Mouse (Mus musculus): ENCODE data around the gene Wdr95. TPM values are rescaled to one million over a fixed set of nuclear protein-coding genes. Genes with fewer than 3 reads are reported as not detected.

The Wdr95 gene
- total and polyA plus RNA-seq, 3 experiments = 0.29 TPM; not detected in 2

DNA sequence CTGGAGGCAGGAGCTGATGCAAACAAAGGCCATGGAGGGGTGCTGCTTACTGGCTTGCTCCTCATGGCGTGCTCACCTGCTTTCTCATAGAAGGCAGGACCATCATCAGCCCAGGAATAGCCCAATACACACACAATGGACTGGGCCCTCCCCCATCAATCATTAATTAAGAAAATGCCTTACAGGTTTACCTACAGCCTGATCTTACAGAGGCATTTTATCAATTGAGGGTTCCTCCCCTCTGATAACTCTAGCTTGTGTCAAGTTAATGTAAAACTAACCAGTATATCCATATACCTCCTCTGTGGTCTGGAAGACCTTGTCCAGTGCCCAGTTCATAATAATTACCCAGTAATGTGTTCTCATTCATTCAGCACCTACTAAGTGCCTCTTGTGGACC lies 56.8 kb downstream of the Wdr95 start:
- no peak for TF ChIP-seq POLR2A (IDR thresholded peaks at IDR 0.05; ENCODE audit: insufficient read depth, low read depth, low read length)
- TF ChIP-seq EP300 (IDR thresholded peaks at IDR 0.05; ENCODE audit: insufficient read depth, low read depth, low read length) = no peak
- Histone ChIP-seq H3K79me2 (replicated peaks; ENCODE audit: control insufficient read depth, insufficient read depth, low read length) (no peaks in the 10 kb centered on the region), H3K9ac (ENCODE audit: low read depth, low read length) (no peak overlapping the region), H3K4me1 (ENCODE audit: control insufficient read depth, insufficient read depth, low read length) (peaks cover 3% of the 10 kb centered on the region), H3K36me3 (ENCODE audit: control insufficient read depth, insufficient read depth, low read length) (no peaks in the 10 kb centered on the region), H3K27me3 (ENCODE audit: control insufficient read depth, insufficient read depth, low read length) (no peaks in the 10 kb centered on the region), H3K4me3 (no peak overlapping the region), H3K27ac (no peak overlapping the region)
- DNase-seq = no peak
- intact Hi-C loops (cut with DNase I) = no loop called here
- WGBS = 92% methylated on average over 1 of the region's 1 CpGs

DNA sequence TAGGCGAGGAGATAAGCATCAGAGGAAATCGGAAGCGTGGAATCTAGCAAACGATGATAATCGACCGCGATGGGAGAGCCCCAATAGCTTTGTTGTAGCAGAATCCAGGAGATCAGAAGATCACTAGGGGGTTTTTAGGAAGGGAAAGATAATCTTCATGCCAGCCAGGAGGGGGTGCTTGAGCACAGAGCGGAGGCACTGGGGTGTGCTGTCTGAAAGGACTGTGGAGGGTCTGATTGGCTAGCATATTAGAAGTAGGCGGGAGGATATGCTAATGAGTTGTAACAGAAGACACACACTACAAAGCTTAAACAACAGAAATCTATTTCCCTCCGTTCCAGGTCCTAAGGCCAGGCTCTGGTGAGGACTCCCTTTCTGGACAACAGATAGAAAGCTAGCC lies 57.4 kb downstream of the Wdr95 start:
- no peak for DNase-seq

DNA sequence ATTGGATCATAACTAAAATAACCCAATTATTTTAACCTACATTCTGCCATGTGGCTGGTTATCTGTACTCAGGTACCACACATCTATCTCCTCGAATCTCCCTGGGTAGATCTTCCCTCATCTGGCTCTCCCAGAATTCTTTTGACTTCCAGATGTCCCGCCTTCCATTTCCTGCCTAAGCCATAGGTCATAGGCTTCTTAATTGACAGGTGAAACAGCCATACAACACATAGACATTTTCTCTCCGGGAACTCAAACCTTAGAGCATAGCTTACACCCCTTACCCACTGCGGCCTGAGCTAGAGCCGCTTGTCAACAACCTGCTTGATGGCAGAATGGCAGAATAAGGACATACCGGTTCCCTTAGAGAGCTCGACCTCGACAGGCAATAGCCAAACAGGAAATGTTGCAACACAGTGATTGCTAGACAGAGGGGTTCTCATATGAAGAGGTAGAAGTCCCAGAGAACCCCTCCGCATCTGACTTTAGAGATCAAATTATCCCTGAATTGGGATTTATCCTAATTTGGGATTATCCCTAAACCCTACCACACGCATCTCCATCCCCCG lies 58.9 kb downstream of the Wdr95 start:
- no peak overlapping the region for H3K27ac ChIP-seq
- WGBS = 74% methylated on average over 11 of the region's 11 CpGs
- no peaks in the 10 kb centered on the region for H3K36me3 ChIP-seq (ENCODE audit: control insufficient read depth, insufficient read depth, low read length)
- H3K4me1 ChIP-seq (ENCODE audit: control insufficient read depth, insufficient read depth, low read length) = peaks cover 3% of the 10 kb centered on the region
- H3K79me2 ChIP-seq (replicated peaks; ENCODE audit: control insufficient read depth, insufficient read depth, low read length) = no peaks in the 10 kb centered on the region
- H3K4me3 ChIP-seq = no peak overlapping the region
- no peaks in the 10 kb centered on the region for H3K27me3 ChIP-seq (ENCODE audit: control insufficient read depth, insufficient read depth, low read length)
- H3K9ac ChIP-seq (ENCODE audit: low read depth, low read length) = no peak overlapping the region
- intact Hi-C loops (cut with DNase I) = no loop called here
- DNase-seq = no peak
- TF ChIP-seq EP300 (IDR thresholded peaks at IDR 0.05; ENCODE audit: insufficient read depth, low read depth, low read length) (no peak), CTCF (IDR thresholded peaks at IDR 0.05) (no peak), POLR2A (IDR thresholded peaks at IDR 0.05; ENCODE audit: insufficient read depth, low read depth, low read length) (no peak)

More for the DNA sequence above, 57.4 kb downstream of the Wdr95 start:
- intact Hi-C loops (cut with DNase I) = no loop called here
- TF ChIP-seq CTCF (IDR thresholded peaks at IDR 0.05) (no peak), POLR2A (IDR thresholded peaks at IDR 0.05; ENCODE audit: insufficient read depth, low read depth, low read length) (no peak), EP300 (IDR thresholded peaks at IDR 0.05; ENCODE audit: insufficient read depth, low read depth, low read length) (no peak)
- H3K4me3 ChIP-seq = no peak overlapping the region
- peaks cover 3% of the 10 kb centered on the region for H3K4me1 ChIP-seq (ENCODE audit: control insufficient read depth, insufficient read depth, low read length)
- 62% methylated on average over 10 of the region's 10 CpGs for WGBS
- no peaks in the 10 kb centered on the region for H3K36me3 ChIP-seq (ENCODE audit: control insufficient read depth, insufficient read depth, low read length)
- no peak overlapping the region for H3K9ac ChIP-seq (ENCODE audit: low read depth, low read length)
- H3K27ac ChIP-seq = no peak overlapping the region
- H3K79me2 ChIP-seq (replicated peaks; ENCODE audit: control insufficient read depth, insufficient read depth, low read length) = no peaks in the 10 kb centered on the region
- no peaks in the 10 kb centered on the region for H3K27me3 ChIP-seq (ENCODE audit: control insufficient read depth, insufficient read depth, low read length)

DNA sequence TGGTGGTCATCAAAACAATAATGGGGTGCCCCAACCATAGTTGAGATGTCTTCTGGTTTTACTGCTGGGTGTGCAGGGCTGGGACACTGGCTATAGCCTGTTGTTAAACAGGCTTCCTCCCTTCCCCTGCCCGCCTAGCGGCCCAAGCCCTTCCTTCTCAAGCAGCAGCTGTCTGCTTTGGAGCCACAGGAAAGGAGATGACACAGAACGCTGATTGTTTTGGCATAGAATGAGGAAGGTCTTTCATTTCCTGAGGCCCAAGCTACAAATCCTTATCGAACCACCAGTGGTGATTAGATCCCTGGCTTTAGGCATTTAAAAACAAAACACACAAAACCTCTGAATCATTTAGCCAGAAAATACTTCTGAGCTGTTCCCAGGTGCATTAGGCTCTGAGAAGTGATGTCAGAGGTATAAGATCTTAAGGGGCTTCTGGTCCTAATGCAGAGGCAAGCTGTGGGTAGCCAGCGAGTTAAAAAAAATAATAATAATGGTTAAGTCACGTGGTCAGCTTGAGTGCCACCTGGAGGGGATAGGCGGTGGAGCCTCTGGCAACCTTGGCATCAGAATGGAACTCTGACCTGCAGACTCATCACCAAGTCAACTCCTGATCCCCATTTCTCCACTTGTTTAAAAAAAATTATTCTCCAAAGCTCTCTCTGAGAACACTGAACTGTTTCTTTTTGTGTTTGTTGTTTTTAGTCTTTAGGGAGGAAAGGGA lies 60.5 kb downstream of the Wdr95 start:
- H3K4me1 ChIP-seq (ENCODE audit: control insufficient read depth, insufficient read depth, low read length) = peaks cover 3% of the 10 kb centered on the region
- no peaks in the 10 kb centered on the region for H3K27me3 ChIP-seq (ENCODE audit: control insufficient read depth, insufficient read depth, low read length)
- no peak for DNase-seq
- intact Hi-C loops (cut with DNase I) = no loop called here
- H3K4me3 ChIP-seq = no peak overlapping the region
- WGBS = 32% methylated on average over 7 of the region's 7 CpGs
- H3K79me2 ChIP-seq (replicated peaks; ENCODE audit: control insufficient read depth, insufficient read depth, low read length) = no peaks in the 10 kb centered on the region
- H3K27ac ChIP-seq = no peak overlapping the region
- TF ChIP-seq POLR2A (IDR thresholded peaks at IDR 0.05; ENCODE audit: insufficient read depth, low read depth, low read length) = no peak
- no peak for TF ChIP-seq CTCF (IDR thresholded peaks at IDR 0.05)
- TF ChIP-seq EP300 (IDR thresholded peaks at IDR 0.05; ENCODE audit: insufficient read depth, low read depth, low read length) = no peak
- no peak overlapping the region for H3K9ac ChIP-seq (ENCODE audit: low read depth, low read length)
- H3K36me3 ChIP-seq (ENCODE audit: control insufficient read depth, insufficient read depth, low read length) = no peaks in the 10 kb centered on the region

DNA sequence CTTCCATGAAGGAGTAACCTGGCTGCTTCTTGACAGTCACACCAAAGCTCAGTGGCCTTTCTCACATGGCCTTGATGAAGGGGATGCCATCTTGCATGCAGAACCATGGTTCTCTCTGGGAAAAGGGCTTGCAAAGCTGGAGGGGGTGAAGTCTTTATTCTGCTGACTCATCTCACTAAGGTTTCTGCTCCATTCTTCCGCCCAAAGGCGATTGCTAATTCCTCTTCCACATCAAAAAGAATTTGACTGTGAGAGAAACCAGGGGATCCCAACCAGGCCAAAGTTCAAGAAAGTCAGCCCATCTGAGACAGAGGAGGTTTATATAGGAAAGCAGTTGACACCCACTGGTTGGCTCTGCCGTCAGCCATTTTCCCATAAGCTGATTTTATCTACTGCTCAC lies 61.5 kb downstream of the Wdr95 start:
- Histone ChIP-seq H3K27me3 (ENCODE audit: control insufficient read depth, insufficient read depth, low read length) (no peaks in the 10 kb centered on the region), H3K4me1 (ENCODE audit: control insufficient read depth, insufficient read depth, low read length) (peaks cover 3% of the 10 kb centered on the region; the same call in 1 of the 2 replicates), H3K79me2 (replicated peaks; ENCODE audit: control insufficient read depth, insufficient read depth, low read length) (no peaks in the 10 kb centered on the region), H3K9ac (ENCODE audit: low read depth, low read length) (no peak overlapping the region), H3K36me3 (ENCODE audit: control insufficient read depth, insufficient read depth, low read length) (no peaks in the 10 kb centered on the region), H3K27ac (no peak overlapping the region), H3K4me3 (no peak overlapping the region)
- TF ChIP-seq EP300 (IDR thresholded peaks at IDR 0.05; ENCODE audit: insufficient read depth, low read depth, low read length) = no peak
- TF ChIP-seq CTCF (IDR thresholded peaks at IDR 0.05) = no peak
- no peak for TF ChIP-seq POLR2A (IDR thresholded peaks at IDR 0.05; ENCODE audit: insufficient read depth, low read depth, low read length)
- intact Hi-C loops (cut with DNase I) = no loop called here
- 67% methylated on average over 3 of the region's 3 CpGs for WGBS
- no peak for DNase-seq

DNA sequence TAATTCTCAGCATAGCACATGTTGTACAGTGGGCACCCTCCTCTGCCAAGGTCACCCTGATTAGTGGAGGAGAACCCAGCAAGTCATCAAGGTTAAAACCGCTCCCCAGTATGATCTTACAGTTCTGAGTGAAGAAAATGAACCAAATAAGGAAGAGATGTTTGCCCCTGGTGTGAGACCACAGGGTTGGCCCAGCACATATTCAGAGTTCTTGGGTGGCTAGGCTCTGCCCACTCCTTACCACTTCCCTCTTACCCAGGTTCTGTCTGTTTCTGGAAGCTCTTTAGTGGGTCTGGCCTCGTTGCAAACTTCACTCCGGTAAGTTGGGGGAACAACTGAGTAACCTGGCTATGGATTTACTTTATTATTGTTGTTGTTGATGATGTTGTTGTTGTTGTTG lies 65.7 kb downstream of the Wdr95 start:
- intact Hi-C loops (cut with DNase I) = no loop called here
- WGBS = 80% methylated on average over 3 of the region's 3 CpGs

More for the DNA sequence above, 65.7 kb downstream of the Wdr95 start:
- H3K4me1 ChIP-seq (ENCODE audit: control insufficient read depth, insufficient read depth, low read length) = peaks cover 3% of the 10 kb centered on the region; the same call in 1 of the 2 replicates
- no peaks in the 10 kb centered on the region for H3K79me2 ChIP-seq (replicated peaks; ENCODE audit: control insufficient read depth, insufficient read depth, low read length)
- DNase-seq = no peak
- TF ChIP-seq EP300 (IDR thresholded peaks at IDR 0.05; ENCODE audit: insufficient read depth, low read depth, low read length) (no peak), CTCF (IDR thresholded peaks at IDR 0.05) (no peak), POLR2A (IDR thresholded peaks at IDR 0.05; ENCODE audit: insufficient read depth, low read depth, low read length) (no peak)
- H3K4me3 ChIP-seq = no peak overlapping the region
- H3K27ac ChIP-seq = no peak overlapping the region
- H3K27me3 ChIP-seq (ENCODE audit: control insufficient read depth, insufficient read depth, low read length) = no peaks in the 10 kb centered on the region
- H3K9ac ChIP-seq (ENCODE audit: low read depth, low read length) = no peak overlapping the region
- H3K36me3 ChIP-seq (ENCODE audit: control insufficient read depth, insufficient read depth, low read length) = no peaks in the 10 kb centered on the region

Measured in heart, adult 2 months (tissue).